Mouse (Mus musculus) mesoderm, embryonic 11.5 days (tissue): ENCODE measurements at regions not wholly inside any gene's neighbourhood (a gene's known extent, or its start where the extent isn't known, plus 50 kb on each side); places are given as distances from the start of the nearest gene placed in this dataset.

Experiments
- DNase-seq: peaks from one replicate; pipeline ENCODE4 v3.0.0-alpha.2; 2012; ENCODE audit warnings: low read depth, low spot score

DNA sequence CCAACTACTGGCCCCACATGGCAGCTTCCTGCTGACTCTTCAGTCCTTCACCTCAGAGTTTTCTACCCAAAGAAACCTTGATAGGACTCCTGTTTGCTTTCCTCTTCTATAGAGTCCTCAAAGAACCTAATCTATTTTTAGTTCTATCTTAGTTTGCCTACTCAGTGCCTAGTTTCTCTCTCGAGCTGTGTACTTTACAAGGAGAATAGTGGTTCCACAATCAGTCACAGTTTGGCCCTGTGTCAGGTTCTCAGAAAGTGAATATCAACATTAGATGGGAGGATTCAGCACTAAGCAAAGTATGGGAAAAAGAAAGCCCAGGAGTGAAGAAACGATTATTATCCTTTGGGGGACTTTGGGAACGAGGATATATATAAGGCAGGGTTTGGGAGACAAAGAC is 1372.0 kb upstream of the A1bg start:
- no peak for DNase-seq

DNA sequence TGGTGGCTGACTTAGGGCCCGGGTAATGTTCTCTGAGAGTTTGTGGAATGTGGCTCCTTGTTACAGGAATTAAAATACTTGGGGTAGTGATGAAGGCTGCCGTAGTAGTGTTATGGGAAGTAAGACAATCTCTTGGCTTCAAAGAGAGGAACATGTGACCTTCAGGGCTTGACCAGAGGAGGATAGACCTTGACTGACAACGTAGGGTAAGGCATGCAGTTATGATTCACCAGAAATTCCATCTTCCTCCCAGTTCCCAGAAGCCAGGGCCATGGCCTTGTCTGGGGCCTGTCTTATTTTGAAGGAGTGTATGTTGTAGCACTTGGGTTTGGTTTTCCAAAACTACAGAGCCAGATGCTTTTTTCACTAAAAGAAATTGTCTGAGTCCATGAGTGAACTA is 1370.1 kb upstream of the A1bg start:
- no peak for DNase-seq

DNA sequence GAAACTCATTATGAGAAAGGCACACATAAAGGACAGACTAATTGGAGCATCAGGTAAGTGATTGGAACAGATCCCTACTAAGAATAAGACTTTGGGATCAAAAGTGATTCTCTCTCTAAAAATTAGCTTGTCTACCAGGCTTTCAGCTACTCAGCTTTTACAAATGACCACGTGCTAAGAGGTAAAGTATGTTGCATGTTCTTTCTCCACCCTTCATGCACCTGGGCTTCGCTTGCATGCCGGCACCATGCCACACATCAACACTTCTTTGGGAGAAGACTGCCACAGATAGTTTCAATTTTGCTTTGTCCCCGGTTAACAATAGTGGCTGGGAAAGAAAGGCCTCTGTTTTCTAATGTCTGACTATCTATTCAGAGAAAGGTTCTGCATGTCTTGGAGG is 1367.9 kb upstream of the A1bg start:
- no peak for DNase-seq

DNA sequence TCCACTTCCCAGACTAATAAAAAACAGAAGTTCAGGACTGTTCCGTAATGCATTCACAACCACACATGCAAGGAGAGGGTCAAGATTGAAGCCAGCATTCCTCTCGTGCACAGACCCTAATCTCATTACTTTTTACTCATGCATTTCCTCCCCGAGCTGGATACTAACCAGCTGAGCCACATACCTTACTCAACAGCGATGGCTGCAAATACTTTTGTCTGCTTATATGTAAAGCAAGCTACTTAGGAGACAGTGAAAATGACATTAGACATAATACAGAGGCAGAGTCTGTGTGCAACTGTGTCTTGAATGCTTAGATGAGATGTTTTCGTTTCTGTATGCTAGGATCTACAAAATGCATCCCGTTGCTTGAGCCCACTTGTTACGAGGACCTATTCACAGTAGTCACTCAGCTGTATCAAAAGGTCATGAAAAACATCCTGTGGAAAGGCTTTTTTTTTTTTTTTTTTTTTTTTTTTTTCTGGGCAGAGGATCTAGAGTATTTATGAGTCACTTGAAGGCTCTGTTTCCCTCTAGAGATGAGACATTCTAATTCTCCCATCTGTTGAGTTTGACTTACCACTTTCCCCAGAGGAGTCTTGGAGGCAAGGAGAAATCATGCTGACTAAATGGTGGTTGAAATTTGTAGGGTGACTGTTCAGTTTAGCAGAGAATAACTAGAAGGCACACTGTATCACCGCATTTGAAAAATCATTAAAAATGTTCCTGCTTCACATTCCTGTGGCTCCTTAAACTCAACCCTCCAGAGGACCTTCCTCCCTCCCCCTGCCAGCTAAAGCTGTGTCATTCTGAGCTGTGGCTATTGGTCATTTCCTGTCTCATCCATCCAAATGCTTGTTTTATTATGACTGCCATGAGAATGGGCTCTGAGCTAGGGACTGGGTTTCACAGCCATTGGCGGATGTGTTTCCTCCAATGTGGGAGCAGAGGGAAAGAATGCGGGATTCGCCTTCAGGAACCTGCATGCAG is 1364.1 kb upstream of the A1bg start:
- peak; percentile 49 for DNase-seq

DNA sequence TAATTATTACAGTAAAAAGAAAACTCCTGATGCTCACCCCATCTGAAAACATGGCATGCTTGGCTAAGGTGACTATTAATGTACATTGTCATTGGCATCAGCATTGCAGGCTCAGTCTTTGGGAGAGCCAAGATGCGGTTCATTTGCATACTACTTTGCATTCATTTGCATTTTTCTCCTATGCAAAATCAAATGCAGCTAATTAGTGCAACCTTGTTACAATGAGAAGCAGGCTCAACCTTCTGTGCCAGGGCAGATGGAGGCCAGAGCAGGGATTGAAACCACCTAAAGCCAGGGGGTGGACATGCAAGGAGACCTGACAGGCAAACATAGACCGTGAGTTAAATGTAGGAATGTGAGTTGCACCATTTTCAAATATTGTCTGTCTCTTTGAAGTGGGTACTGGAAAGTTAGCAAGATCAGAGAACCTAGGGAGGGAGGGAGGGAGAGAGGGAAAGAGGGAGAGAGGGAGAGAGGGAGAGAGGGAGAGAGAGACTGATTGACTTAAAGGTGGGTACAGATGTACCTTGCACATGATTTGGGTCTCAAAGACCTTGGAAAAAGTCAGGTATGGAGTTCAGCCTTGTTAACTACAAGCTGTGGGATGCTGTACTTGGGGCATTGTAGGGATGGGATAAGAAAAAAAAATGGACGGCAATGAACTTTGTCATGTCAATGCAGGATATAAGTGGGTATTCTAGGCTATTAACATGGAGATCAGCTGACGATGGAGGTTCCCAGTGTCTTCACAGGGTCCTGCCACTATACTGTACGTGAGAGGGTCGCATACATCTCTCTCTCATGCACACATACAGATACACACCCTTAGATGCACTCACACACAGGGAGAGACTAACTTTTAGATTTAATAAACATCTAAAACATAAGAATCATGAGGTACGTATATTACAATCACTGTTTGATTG is 1362.1 kb upstream of the A1bg start:
- DNase-seq, result no peak

DNA sequence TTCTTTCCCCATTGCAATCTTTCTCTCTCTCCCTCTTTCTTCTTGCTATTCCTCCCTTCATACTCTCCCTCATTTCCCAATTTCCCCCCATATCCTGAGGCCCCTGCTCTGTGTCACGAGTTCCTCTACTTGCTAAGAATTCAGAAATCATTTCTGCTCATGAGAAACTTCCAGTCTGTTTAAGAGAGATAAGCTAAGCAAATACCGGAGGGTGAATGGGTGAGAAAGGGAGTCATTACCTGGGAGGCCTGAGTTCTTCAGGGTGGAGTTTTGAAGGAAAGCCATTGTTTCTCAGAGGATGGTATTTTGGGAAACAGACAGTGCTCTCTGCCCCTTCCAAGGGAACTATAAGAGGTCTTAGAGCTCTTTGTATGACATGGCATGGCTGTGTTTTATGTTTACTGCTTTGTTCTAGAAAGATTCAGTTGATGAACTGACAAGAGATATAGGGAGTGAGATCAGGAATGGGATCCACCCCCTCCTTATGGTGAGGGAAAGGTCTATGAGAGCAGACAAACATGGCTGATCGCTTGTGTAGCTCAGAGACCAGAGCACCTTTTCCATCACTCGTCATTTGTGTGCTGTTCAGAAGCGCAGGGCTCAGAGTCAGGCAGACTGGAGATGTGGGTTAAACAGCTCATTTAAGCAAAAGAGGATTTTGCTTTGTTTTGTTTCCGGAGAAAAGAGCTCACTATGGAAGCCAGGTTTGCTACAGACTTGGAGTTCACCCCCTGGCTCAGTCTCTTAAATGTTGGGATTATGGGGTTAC is 1361.0 kb upstream of the A1bg start:
- DNase-seq, result no peak

DNA sequence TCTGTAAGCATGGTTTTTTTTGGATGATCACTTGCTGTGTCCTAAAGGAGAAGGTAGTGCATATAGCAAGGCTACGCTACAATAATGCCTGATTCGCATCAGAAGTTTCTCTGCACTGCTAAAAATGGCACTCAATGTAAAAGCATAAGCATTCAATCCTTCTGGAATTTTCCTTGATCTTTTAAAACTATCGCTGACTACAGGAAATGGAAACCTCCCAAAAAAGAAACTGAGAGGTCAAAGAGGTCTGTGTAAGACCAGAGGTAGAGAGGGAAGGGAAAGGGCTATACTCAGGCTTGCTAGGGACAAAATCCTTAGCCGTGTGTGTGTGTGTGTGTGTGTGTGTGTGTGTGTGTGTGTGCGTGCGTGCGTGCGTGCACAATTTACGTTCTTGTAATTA is 1359.8 kb upstream of the A1bg start:
- DNase-seq, result no peak

DNA sequence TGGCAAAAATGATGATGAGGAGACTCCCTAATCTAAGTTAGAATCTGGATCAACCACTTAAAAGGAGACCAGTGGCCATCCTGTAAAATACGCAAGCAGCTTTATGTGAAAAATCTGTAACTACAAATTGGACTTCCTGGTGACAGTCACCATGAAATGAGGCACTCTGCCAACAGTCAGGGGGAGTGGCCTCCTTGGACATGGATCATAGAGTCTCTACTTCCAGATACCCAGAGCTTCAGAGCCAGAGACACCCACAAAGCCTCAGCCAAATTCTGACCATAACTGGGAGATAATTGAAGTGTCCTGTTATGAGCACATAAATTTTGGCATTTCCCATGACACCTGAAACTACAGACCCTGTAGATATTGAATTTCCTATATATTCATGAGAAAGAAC is 1359.3 kb upstream of the A1bg start:
- no peak for DNase-seq

DNA sequence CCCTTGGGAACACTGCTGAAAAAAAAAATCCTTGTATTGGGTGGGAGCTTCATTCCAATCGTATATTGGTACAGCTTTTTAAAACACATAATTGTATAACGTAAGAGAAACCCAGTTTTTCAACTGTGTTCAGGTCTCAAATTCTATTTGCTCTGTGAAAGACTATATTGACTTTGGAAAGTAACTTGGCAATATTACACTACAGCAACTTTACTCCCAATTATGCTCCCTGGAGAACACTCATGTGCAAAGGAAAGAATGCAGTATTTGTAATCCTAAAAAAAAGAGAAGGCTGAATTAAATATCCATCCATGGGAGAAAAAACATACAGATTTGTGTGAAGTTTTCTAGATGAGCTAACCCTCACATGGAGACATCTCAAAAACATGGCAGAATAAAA is 1356.7 kb upstream of the A1bg start:
- no peak for DNase-seq

DNA sequence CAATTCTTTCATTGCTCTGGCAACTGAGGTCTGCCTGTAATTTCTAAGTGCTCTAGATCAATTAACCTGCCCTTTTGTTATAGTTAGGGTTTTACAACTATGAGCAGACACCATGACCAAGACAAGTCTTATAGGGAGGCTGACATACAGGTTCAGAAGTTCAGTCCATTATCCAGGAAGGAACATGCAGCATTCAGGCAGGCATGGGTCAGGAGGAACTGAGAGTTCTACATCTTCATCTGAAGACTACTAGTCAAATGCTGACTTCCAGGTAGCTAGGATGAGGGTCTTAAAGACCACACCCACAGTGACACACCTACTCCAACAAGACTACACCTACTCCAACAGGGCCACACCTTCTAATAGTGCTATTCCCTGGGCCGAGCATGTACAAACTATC is 1352.0 kb upstream of the A1bg start:
- DNase-seq, result no peak

DNA sequence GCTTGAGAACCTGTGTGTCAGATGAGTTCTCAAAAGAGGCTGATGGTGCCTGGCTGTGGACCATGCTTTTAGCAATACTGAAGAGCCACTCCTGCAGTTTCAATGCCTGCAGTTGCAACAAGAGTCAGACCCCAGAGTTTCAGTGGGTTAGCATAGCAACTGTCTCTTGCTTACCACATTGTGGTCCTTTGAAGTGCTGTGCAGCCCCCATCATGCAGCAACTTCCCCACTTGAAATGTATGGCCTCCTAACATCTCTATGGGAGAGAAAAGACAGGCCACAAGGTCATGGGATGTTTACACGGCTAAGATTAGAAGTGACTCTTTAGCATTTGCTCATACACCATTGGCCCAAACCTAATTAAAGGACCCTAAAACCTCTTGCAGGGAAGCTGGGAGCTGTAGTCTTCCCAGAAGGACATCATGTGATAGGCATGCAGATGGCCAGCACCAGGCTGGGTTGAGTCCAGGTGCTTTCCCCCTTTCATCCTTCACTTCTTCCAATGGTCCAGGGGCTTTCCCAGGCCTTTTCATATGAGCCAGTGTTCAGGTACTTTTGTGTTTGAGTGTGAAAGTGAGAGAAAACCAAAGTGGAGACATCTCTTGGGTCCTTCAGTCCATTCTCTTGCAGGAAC is 1351.2 kb upstream of the A1bg start:
- no peak for DNase-seq

DNA sequence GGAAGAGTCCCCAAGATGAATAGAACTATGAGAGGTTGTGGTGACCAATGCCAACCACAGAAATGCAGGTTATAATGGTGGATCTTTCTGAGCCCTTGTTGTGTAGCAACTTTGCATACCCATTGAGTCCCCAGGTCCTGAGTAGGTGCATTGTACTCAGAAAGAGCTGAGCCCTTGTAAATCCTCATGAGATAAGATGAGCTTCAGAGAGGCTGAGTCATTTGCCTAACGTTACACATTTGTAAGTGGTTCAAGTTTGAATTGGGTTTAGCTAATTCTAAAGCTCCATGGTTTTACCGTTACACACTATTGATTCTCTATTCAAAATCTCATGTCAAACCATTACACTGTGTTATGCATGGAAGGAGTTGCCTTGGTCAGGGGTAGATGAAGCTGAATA is 1349.9 kb upstream of the A1bg start:
- DNase-seq, result no peak

DNA sequence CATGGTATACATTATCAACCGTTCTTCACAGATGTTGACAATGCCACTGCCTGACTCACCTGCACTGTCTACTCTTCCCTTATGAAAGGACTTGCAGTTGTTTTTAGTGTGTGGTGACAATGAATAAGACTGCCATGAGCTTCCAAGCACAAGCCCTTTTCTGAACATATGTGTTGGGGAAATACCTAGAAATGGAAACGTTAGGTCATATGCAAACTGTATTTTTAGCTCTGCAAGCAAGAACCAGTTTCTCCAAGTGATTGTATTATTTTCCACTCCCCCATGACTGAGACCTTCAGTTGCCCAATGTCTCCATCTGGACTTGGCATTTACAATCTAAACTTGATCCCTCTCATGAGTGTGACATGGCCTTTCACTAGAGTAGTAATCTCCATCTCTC is 1348.6 kb upstream of the A1bg start:
- no peak for DNase-seq

DNA sequence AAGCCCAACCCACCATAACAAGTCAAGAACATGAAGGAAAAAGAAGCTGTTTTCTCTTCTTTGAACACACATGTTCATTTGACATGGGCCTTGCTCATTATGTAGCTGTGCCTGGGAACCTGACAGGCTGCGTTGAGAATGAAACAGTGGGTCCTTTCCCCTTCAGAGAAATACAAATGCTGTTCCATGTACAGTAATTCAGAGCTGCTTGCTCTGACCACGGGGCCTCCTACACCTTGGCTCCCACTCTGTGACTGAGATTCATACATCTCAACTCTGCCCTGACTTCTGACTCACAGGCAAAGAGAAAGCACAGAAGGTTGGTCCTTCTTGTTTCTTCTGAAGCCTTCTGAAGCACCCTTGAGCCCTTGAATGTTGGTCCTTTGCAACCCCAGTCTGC is 1345.4 kb upstream of the A1bg start:
- DNase-seq, result no peak

DNA sequence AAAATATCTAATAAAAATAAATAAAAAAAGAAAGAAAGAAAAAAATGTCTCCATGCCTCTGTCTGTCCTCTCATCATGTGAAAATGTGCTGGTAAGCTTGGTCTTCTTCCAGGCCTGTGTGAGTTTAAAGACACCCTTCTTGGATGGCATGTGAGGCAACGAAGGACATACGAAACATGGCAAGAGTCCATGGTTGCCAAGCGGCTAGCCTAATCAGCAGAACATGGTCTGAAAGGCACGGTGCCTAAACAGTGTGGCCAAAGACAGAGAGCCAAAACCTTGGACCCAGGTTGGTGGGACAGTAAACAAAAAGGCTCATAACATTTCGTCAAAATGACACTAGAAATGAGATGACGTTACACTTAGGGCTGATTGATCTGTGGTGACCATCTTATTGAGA is 1344.7 kb upstream of the A1bg start:
- DNase-seq, result no peak

DNA sequence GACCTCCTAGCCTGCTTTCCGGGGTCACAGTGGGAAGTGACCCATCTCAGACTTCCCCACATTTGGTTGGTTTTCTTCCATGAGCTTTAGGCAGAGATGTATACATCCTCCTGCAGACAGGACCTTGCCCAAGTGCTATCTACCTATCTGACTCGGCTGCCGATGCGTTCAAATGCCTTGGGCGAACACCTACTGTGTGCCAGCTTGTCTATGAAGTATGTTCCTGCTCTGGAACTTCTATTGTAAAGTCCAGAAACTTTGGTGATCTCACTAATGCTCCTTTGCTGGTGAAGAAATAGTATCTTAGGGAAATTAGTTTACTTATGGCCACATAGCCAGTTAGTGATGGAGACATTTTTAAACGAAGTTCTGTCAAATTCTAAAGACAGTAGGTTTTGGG is 1343.2 kb upstream of the A1bg start:
- no peak for DNase-seq

DNA sequence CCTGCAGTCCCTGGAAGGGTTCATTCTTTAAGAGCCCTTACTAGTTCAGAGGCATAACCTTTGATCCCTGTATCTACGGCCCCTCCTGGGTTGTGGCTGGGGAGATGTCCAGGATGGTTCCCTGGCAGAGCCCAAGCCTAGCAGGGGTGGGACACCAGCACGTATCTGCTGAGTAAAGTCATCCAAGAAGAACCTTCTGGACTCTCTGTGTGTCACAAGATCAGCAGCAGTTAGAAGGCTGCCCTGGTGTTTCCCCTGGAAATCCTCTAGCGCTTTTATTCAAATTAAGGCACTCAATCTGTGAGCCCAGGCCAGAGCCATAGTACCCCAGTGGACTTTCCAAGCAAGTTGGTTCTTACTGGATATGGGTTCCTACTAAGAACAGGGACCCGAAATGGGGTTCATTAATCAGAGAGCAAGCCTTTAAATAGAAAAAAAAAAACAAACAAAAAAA is 1342.7 kb upstream of the A1bg start:
- no peak for DNase-seq

DNA sequence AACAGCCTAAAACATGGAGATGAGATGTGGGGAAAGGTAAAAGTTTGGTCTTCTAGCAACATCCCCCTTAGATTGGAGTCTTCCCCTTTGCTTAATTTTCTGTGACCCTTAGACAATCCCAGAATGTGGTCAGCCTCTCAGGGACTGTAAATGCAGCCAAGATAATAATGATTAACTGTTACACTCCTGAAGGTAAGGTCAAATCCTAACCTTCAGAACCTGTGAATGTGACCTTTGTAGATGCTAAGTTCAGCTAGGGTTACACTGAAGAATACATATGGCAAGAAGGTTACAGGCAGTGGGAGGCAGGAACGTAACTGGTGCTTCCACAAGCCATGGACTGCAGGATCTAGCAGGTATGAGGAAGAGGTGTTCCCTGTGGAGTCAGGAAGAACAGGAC is 1342.2 kb upstream of the A1bg start:
- DNase-seq, result no peak

DNA sequence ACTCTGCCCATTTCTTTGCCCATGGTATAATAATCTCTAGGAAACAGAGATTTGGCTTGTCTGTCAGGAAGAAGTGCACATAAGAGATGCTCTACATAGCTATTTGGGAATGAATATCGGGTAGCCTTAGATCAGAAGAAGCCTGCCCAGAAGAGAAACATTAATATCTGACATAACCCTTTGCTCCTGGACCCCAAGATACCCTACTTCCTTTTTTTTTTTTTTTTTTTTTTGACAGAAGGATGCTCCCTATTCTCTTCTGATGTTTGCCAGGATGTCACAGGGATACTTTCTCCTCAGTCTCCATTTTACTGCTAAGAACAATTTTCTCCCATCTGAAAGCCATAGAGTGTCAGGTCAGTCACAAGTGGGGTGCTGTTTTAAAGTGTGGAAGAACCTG is 1341.4 kb upstream of the A1bg start:
- DNase-seq, result no peak

DNA sequence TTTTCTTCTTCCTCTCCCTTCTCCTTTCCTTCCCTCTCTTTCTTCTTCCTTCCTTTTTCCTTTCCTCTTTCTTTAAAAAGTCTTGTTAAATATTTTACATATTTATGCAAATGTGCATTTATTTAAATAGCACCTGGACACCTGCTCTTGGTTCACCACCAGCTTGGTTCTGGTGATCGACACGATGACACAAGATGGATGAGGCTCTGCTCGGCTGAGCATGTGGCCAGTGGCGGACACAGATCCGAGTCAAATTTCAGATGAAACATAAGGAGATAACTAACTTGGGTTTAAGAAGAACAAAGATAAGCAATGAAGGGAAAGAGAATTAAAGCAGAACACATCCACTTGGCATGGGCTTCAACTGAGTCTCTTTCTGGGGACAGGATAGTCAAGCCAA is 1339.7 kb upstream of the A1bg start:
- DNase-seq, result no peak

DNA sequence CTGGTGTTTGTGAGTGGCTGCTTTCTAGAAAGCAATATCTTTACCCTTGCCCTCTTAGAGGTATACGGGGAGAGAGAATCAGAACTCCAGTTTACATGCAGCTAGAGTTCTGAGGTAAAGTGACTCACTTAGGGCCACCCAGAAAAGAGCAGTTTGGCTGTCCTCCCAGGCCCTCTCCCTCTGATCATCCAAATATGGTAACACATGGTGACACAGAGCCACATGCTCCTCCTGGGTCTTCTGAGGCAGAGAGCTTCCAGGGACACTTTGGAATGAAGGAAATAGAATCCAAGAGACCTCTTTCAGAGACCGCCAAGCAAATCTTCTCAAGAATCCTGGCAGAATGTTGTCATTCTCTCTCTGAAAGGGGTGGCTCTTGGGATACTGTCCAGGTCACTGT is 1338.7 kb upstream of the A1bg start:
- DNase-seq, result no peak
